Mouse (Mus musculus) embryo, embryonic 10 days (tissue): ENCODE data around the gene Tfrc.

Experiments used
- DNase-seq: peaks from one replicate; pipeline ENCODE4 v3.0.0-alpha.2; 2015; ENCODE audit warnings: low spot score

The Tfrc gene

GRCm38 (mm10) chr16:32650461-32650860, 41.7 kb downstream of the Tfrc start:
- DNase-seq: no peak

GRCm38 (mm10) chr16:32650974-32651618, 42.4 kb downstream of the Tfrc start:
- DNase-seq: no peak

GRCm38 (mm10) chr16:32654071-32654733, 45.5 kb downstream of the Tfrc start:
- no peak for DNase-seq

GRCm38 (mm10) chr16:32655534-32655933, 46.8 kb downstream of the Tfrc start:
- no peak for DNase-seq

GRCm38 (mm10) chr16:32656321-32656720, 47.6 kb downstream of the Tfrc start:
- DNase-seq: no peak

GRCm38 (mm10) chr16:32656794-32657193, 48.1 kb downstream of the Tfrc start:
- DNase-seq: no peak

- DNase-seq: no peak
These were observed 49.0 kb downstream of the Tfrc start for GRCm38 (mm10) chr16:32657498-32658250.

- no peak for DNase-seq
These were observed 50.0 kb downstream of the Tfrc start for GRCm38 (mm10) chr16:32658743-32659171.

- DNase-seq: peak; percentile 86
These were observed 50.7 kb downstream of the Tfrc start for GRCm38 (mm10) chr16:32659385-32659784.

- no peak for DNase-seq
These were observed 51.4 kb downstream of the Tfrc start for GRCm38 (mm10) chr16:32660095-32660494.

- no peak for DNase-seq
These were observed 52.0 kb downstream of the Tfrc start for GRCm38 (mm10) chr16:32660557-32661321.

- no peak for DNase-seq
These were observed 52.8 kb downstream of the Tfrc start for GRCm38 (mm10) chr16:32661493-32661921.

- DNase-seq: no peak
These were observed 53.7 kb downstream of the Tfrc start for GRCm38 (mm10) chr16:32662372-32662771.

GRCm38 (mm10) chr16:32663231-32663858, 54.6 kb downstream of the Tfrc start:
- no peak for DNase-seq

- no peak for DNase-seq
These were observed 55.5 kb downstream of the Tfrc start for GRCm38 (mm10) chr16:32664211-32664610.

GRCm38 (mm10) chr16:32665851-32666665, 57.3 kb downstream of the Tfrc start:
- peak; percentile 56 for DNase-seq

GRCm38 (mm10) chr16:32666671-32667551, 58.2 kb downstream of the Tfrc start:
- DNase-seq: no peak

GRCm38 (mm10) chr16:32667552-32667872, 58.8 kb downstream of the Tfrc start:
- no peak for DNase-seq

- no peak for DNase-seq
These were observed 59.3 kb downstream of the Tfrc start for GRCm38 (mm10) chr16:32668030-32668429.

- no peak for DNase-seq
These were observed 59.8 kb downstream of the Tfrc start for GRCm38 (mm10) chr16:32668472-32668871.
